Mouse (Mus musculus) midbrain, postnatal 0 days (tissue): ENCODE results near the gene Pdzd9. TPM values are rescaled to one million over a fixed set of nuclear protein-coding genes. Genes with fewer than 3 reads are reported as not detected.
"Not testable (repeated sequence)": the region's sequence is repeated elsewhere in the genome, so short reads cannot be mapped to it uniquely, and the experiment has no call there.

ENCODE experiments used
- ATAC-seq: fragments of 200-750 bp; cut with Nextera tagmentation; 2 replicates; pipeline ENCODE4 v1.8.0; 2017; ENCODE audit warnings: moderate number of reproducible peaks, mild to moderate bottlenecking, moderate TSS enrichment, moderate library complexity; ENCODE audit not compliant: low FRiP score
- DNase-seq: peaks from one replicate; pipeline ENCODE4 v3.0.0-alpha.2; 2015; ENCODE audit warnings: low spot score
- H3K27ac ChIP-seq: fragments of 300-500 bp; sonication (generic); 2 replicates; pipeline ENCODE4 v1.5.1; 2014; ENCODE audit warnings: low read depth, mild to moderate bottlenecking, low read length, mixed read lengths
- H3K27me3 ChIP-seq: fragments of 300-500 bp; sonication (generic); 2 replicates; pipeline ENCODE4 v1.6.1; 2014; ENCODE audit warnings: low read length, control low read depth, mixed read lengths; ENCODE audit not compliant: insufficient read depth
- H3K36me3 ChIP-seq: fragments of 300-500 bp; sonication (generic); 2 replicates; pipeline ENCODE4 v1.6.1; 2014; ENCODE audit warnings: low read length, control low read depth, mixed read lengths; ENCODE audit not compliant: insufficient read depth
- H3K4me1 ChIP-seq: fragments of 300-500 bp; sonication (generic); 2 replicates; pipeline ENCODE4 v1.6.1; 2014; ENCODE audit warnings: mild to moderate bottlenecking, control low read depth, antibody characterized with exemption, low read length, mixed read lengths; ENCODE audit not compliant: insufficient read depth
- H3K4me2 ChIP-seq: fragments of 300-500 bp; sonication (generic); 2 replicates; pipeline ENCODE4 v1.6.1; 2014; ENCODE audit warnings: low read depth, mild to moderate bottlenecking, low read length, mixed read lengths; ENCODE audit not compliant: poor library complexity, severe bottlenecking
- H3K4me3 ChIP-seq: fragments of 300-500 bp; sonication (generic); 2 replicates; pipeline ENCODE4 v1.5.1; 2014; ENCODE audit warnings: low read depth, mild to moderate bottlenecking, low read length, moderate library complexity
- H3K9ac ChIP-seq: fragments of 300-500 bp; sonication (generic); replicated peaks from 2 replicates; pipeline ENCODE4 v1.6.1; 2014; ENCODE audit warnings: mild to moderate bottlenecking, low read length, moderate library complexity, mixed read lengths; ENCODE audit not compliant: poor library complexity, severe bottlenecking
- H3K9me3 ChIP-seq: fragments of 300-500 bp; sonication (generic); 2 replicates; pipeline ENCODE4 v1.6.1; 2016; ENCODE audit warnings: low read length, control low read depth
- CTCF ChIP-seq: IDR thresholded peaks from 2 replicates; pipeline ENCODE4 v1.5.1; 2016; ENCODE audit warnings: antibody characterized with exemption, mild to moderate bottlenecking
- WGBS: fragments of 180-500 bp; shearing (Covaris S2); extraction: QIAGEN DNeasy Blood & Tissue Kit; methylation state at CpG from one replicate; pipeline ENCODE4 v1.1.7; 2014; 5-methylcytosine and 5-hydroxymethylcytosine counted together
- polyA plus RNA-seq: library from polyadenylated mRNA; unstranded; fragments of >200 nt; fragmentation: Nextera tagmentation; extraction: Ambion mirVana; gene quantifications from 2 replicates; pipeline ENCODE4 v1.2.1, GENCODE M21; 2015
- total RNA-seq: library from RNA; depleted of rRNA; stranded (reverse); fragments of >200 nt; gene quantifications from 2 replicates; pipeline ENCODE4 v1.2.3, GENCODE M21; 2014; rRNA removed

The Pdzd9 gene
- total RNA-seq: 0.33 TPM in 1 of 2 replicates, not detected in the other
- 0.36 and 0.63 TPM in 2 replicates for polyA plus RNA-seq

GRCm38 (mm10) chr7:120670153-120670875 lies at the start of gene Pdzd9:
Gene Pdzd9, minus strand, starts transcription at chr7:120670343.
- peak; percentile 96 for TF ChIP-seq CTCF
- Histone ChIP-seq H3K36me3 (no peaks in the 10 kb centered on the region), H3K4me1 (no peaks in the 10 kb centered on the region), H3K9me3 (no peaks in the 10 kb centered on the region), H3K27ac (no peak within 1 kb of the TSS), H3K4me3 (no peak within 1 kb of the TSS), H3K4me2 (no peak within 1 kb of the TSS), H3K27me3 (no peaks in the 10 kb centered on the region), H3K9ac (no peak within 1 kb of the TSS)
- ATAC-seq: peak; percentile 60
- peak; percentile 73 for DNase-seq
- WGBS: 20% methylated on average over 14 of the region's 14 CpGs

- Histone ChIP-seq H3K9me3 (no peaks in the 10 kb centered on the region), H3K4me3 (no peak overlapping the region), H3K27me3 (no peaks in the 10 kb centered on the region), H3K36me3 (no peaks in the 10 kb centered on the region), H3K4me2 (no peak overlapping the region), H3K9ac (no peak overlapping the region), H3K4me1 (no peaks in the 10 kb centered on the region; the same call in 1 of the 2 replicates), H3K27ac (no peak overlapping the region)
- TF ChIP-seq CTCF: no peak
- ATAC-seq: no peak
- DNase-seq: no peak
- 73% methylated on average over 2 of the region's 2 CpGs for WGBS
Measured at GRCm38 (mm10) chr7:120717261-120717660, 47.1 kb upstream of the Pdzd9 start.

- H3K36me3 ChIP-seq, H3K27ac ChIP-seq, H3K4me3 ChIP-seq, DNase-seq, H3K27me3 ChIP-seq, H3K4me2 ChIP-seq, H3K4me1 ChIP-seq, H3K9ac ChIP-seq, ATAC-seq, H3K9me3 ChIP-seq: not testable (repeated sequence)
- 91% methylated on average over 11 of the region's 11 CpGs for WGBS
Measured at GRCm38 (mm10) chr7:120713951-120714350, 43.8 kb upstream of the Pdzd9 start.

- Histone ChIP-seq H3K9me3 (no peaks in the 10 kb centered on the region), H3K9ac (no peak overlapping the region), H3K4me3 (no peak overlapping the region), H3K4me2 (no peak overlapping the region), H3K27me3 (no peaks in the 10 kb centered on the region), H3K27ac (no peak overlapping the region), H3K4me1 (no peaks in the 10 kb centered on the region; the same call in 1 of the 2 replicates), H3K36me3 (no peaks in the 10 kb centered on the region)
- DNase-seq: no peak
- TF ChIP-seq CTCF: no peak
- ATAC-seq: no peak
- 98% methylated on average over 2 of the region's 2 CpGs for WGBS
Measured at GRCm38 (mm10) chr7:120713225-120713624, 43.1 kb upstream of the Pdzd9 start.

- WGBS: 99% methylated on average over 2 of the region's 2 CpGs
- no peaks in the 10 kb centered on the region for H3K9me3 ChIP-seq
- H3K4me1 ChIP-seq: no peaks in the 10 kb centered on the region; the same call in 1 of the 2 replicates
- no peak overlapping the region for H3K4me3 ChIP-seq
- H3K27me3 ChIP-seq: no peaks in the 10 kb centered on the region
- no peak overlapping the region for H3K4me2 ChIP-seq
- H3K9ac ChIP-seq: no peak overlapping the region
- H3K27ac ChIP-seq: no peak overlapping the region
- ATAC-seq (no peak), DNase-seq (no peak)
- no peaks in the 10 kb centered on the region for H3K36me3 ChIP-seq
- TF ChIP-seq CTCF: no peak
Measured at GRCm38 (mm10) chr7:120712071-120712470, 41.9 kb upstream of the Pdzd9 start.

- Histone ChIP-seq H3K4me1 (no peaks in the 10 kb centered on the region), H3K9me3 (no peaks in the 10 kb centered on the region), H3K4me2 (no peak overlapping the region), H3K4me3 (no peak overlapping the region), H3K9ac (no peak overlapping the region), H3K27ac (no peak overlapping the region), H3K36me3 (no peaks in the 10 kb centered on the region), H3K27me3 (no peaks in the 10 kb centered on the region)
- WGBS: 88% methylated on average over 3 of the region's 3 CpGs
- ATAC-seq (no peak), DNase-seq (no peak)
- no peak for TF ChIP-seq CTCF
Measured at GRCm38 (mm10) chr7:120703888-120704287, 33.7 kb upstream of the Pdzd9 start.
